Mouse (Mus musculus) layer of hippocampus, postnatal 14 days (tissue): ENCODE results near the gene C1qtnf6. TPM values are rescaled to one million over a fixed set of nuclear protein-coding genes. Genes with fewer than 3 reads are reported as not detected.

ENCODE experiments used
- DNase-seq, 2 experiments: peaks; one replicate each; pipeline ENCODE4 v3.0.0; 2021 to 2022; ENCODE audit warnings: low spot score in 2 of 2, mixed read lengths in 1 of 2
- long read RNA-seq, 2 experiments: library from polyadenylated mRNA; stranded (forward); transcript quantifications; one replicate each; pipeline ENCODE4 v2.0.0; 2021
- total RNA-seq, 2 experiments: library from RNA; stranded (reverse); gene quantifications; 2 replicates each; pipeline ENCODE4 v1.2.3; 2021

C1qtnf6 gene
- 10 to 100 TPM; 10.8 to 12.0 TPM for total RNA-seq
- long read RNA-seq, experiment 1, transcript C1qtnf6-201 (3 exons, 2,402 nt) = major isoform, 7 of 10 reads
- long read RNA-seq, experiment 1, partial matches to known transcripts = 0 of 10 reads
- long read RNA-seq, experiment 1, other reads (novel, unspliced or antisense) = 2 of 10 reads
- long read RNA-seq, experiment 2, partial matches to known transcripts = 2 of 8 reads
- long read RNA-seq, experiment 2, other reads (novel, unspliced or antisense) = 0 of 8 reads

DNA sequence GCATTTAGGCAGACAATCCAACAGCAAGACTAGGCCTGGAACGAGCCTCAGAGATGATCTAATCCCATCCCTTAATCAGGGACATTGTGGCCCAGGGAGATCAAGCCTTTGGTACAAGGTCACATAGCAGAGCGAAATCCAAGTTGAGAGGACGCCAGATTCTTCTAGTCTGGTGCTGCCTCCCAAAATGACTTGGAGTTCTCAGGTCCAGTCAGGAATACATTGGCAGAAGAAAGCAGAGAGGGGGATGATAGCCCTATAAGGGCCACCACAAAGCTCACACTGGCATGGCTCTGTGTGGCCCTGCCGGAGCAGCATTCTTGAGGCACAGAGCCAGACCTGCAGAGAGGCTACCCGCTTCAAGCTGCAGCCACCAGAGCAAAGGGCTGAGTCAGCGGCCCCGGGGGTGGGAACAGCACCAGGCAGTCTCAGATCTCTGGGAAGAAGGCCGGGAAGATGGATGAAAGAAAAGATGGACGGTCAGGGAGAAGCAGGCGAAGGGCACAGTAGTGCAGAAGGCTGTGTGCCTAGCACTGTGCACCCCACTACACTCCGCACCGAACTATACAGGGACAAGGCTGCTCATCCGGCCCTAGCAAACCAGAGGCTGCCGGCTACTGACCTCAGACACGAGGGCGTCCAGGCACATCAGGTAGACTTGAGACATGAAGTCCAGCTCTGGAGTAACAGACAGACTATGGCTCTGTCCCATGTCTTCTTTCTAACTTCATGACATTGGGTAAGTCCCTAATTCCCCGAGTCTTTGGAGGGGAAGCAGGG is at the start of gene C1qtnf6:
C1qtnf6 (minus strand) TSS at position 746 of the 780 bp plus-strand sequence.
- no peak for DNase-seq

- no peak for DNase-seq
These were observed 45.1 kb upstream of the C1qtnf6 start for GRCm38 (mm10) chr15:78576284-78576810.

DNA sequence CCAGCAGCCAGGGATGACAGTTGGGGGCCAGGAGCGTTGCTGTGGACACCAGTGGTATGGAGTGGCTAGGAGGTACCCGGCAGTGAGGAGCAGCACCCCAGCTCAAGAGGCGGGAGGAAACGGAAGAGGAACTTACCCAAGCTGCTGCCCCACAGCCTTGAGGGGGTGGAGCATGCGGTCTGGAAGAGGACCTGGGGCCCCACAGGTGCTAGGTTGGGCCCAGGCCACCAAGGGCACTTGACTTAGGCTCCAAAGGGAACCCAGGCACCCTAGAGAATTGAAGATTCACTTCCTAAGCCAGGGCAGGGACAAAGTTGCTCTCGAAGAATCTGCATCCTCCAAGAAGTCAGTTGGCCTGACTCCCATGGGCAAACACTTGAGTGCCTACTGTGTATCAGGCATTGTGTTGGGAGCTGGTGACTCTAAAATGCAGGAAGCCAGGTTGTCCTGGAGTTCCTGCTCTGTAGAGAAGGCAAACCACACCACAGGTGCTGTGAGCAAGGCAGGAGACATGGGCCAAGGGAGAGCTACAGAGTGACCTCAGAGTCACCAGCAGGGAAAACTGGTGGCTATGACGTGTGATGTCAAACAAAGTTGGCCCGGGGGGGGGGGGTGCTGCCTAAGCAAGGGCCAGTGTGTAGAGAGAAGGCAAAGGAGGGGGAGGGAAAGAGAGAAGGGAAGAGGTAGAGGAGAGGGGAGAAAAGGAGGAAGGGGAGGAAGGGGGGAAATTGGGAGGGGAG is 41.6 kb upstream of the C1qtnf6 start, which contains the start of gene Rac2:
Rac2 (minus strand) TSS at position 126 of the 740 bp plus-strand sequence.
- DNase-seq = no peak

GRCm38 (mm10) chr15:78572270-78572600 is 41.0 kb upstream of the C1qtnf6 start:
- no peak for DNase-seq

DNA sequence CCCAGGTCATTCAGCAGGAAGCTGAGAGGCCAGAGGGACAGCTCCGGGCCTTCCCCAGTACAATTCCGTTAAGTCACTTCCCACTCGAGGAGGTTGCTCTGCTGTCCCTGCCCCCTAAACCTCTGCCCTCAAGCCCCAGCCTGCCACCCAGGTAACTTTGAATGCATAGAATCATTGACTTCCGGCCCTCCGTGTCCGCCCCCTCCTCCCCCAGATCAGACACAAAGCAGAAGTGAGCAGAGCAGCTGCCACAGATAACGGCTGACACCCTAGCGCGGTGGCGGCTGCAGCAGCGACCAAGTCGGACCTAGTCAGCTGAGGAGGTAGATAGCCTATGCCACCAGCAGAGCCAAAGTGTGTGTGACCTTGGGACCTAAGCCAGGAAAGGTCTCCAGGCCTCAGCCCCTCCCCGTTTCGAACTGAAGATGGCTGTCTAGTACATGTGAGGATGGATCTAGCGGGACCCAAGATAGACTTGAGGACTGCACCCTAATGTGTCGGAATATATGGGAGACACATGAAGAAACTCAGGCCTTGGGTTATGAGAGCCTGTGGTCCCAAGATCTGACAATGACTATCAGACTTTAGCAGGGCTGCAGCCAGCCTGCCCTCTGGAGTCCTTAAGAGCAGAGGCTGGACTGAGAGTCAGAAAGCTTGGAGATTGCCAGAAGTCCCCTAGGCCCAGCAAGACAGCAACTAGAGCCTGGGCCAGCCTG is 40.5 kb upstream of the C1qtnf6 start:
- DNase-seq = no peak

- DNase-seq = no peak
These were observed 39.0 kb upstream of the C1qtnf6 start for GRCm38 (mm10) chr15:78570170-78570569.

DNA sequence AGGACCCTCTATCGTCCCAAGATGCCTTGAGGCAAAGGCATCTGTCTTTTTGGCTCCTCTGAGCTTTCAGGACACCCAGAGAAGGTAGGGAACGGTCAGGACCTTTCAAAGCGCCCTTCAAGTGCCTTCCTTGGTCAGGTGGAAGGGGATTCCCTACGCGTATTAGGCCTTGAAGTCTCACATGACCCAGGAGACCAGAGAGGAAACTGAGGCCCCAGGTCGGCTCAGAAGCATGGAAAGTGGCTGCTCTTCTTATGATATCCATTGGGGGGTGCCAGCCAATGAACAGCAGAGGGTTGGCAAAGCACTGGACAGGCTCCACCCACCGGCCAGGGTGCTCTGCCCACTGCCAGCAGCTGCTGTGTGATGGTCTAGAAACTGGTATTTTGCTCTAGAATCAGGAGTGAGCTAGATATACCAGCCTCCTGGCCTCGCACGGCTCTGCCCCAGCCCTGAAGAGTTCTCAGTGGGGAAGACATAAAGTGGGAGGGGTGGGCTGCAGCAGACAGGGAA is 36.4 kb upstream of the C1qtnf6 start:
- no peak for DNase-seq

DNA sequence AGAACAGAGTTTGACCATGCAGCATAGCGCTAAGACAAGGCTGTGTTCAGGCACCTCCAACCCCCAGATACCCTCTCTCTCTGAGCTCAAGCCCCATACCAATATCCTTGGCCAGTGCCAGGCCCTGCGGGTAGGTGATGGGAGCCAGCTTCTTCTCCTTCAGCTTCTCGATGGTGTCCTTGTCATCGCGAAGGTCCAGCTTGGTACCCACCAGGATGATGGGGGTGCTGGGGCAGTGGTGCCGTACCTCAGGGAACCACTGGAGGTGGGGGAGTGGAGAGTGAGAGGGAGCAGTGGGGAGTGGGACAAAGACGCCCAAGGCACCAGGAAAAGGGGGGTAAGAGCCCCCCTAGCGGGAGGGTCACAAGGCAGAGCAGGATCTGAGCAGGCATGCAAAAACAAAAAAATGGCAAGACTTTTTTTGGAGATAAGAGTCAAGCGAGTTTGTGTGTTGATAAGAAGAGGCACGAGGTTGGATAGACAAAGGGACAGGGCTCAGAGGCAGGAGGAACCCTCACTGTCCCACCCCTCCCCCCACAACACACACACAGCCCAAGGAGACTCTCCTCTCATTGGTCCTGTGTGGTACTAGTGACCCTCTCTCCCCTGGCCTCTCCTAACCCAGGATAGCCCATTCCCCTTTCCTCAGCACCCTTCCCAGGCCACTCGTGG is 33.7 kb upstream of the C1qtnf6 start:
- DNase-seq = no peak

DNA sequence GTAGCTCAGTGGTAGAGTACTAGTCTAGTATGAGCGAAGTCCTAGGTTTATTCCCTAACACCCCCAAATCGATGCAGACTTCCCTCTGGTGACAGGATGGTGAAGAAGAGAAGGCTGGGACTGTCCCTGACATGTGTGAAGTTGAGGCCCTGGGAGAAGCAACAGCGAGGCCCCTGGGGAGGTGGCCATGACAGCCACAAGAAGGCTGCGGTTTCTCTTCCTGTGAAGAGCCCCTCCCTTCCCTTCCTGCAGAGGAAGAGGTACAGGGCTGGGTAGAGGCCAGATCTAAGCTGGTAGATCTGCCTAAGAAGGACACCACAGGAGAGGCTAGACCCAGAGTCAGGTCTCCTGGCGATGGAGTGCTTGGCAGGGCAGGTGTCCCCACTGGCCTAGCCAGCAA is 32.7 kb upstream of the C1qtnf6 start:
- no peak for DNase-seq

DNA sequence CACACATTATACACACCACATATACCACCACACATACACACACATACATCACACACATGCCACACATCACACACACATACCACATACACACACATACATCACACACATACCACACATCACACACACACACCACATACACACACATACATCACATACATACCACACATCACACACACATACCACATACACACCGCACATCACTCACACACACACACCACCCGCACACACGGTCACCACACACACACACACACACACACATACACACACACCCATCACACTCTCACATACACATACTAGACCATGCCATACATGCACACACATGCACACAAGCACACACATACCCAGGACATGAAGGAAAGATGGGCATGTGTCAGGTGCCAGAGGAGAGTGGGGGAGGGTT is 32.1 kb upstream of the C1qtnf6 start:
- no peak for DNase-seq

DNA sequence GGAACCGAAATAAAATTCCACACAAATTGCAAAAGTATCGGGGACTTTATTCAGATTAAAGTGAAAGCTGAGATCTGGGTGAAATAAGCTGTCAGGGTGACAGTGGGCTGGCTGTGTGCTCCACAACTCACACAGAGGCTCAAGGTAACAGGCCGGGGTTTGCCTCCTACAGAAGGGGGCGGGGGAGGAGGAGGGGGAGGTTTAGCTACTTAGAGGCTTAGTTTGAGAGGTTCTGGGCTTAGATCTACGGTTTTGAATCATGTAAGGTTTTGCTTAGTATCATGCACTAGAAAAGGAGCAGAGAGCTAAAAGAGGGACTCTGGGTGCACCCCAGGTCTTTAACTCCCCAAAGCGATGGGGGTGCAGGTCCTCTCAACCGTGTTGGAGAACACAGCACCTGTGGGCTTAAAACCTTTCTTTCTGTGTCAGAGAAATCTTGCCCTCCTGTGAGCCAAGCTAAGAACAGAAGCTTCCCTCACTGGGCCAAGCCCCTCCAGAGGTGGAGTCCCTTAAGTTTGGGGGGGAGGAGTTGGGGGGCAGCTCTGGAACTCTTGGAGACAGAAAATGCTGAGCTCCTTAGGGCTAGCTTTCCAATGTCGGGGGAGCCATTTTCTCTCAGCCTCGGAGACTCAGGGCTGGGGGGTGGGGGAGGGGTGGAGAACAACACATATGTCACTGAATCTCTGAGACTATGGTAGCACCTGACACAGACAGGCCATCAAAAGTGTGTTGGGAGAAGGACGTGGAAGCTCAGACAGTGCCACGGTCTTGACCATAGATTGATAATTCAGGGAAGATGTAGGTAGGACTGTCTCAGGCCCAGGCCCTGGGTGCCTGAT is 28.1 kb upstream of the C1qtnf6 start:
- DNase-seq = no peak

DNA sequence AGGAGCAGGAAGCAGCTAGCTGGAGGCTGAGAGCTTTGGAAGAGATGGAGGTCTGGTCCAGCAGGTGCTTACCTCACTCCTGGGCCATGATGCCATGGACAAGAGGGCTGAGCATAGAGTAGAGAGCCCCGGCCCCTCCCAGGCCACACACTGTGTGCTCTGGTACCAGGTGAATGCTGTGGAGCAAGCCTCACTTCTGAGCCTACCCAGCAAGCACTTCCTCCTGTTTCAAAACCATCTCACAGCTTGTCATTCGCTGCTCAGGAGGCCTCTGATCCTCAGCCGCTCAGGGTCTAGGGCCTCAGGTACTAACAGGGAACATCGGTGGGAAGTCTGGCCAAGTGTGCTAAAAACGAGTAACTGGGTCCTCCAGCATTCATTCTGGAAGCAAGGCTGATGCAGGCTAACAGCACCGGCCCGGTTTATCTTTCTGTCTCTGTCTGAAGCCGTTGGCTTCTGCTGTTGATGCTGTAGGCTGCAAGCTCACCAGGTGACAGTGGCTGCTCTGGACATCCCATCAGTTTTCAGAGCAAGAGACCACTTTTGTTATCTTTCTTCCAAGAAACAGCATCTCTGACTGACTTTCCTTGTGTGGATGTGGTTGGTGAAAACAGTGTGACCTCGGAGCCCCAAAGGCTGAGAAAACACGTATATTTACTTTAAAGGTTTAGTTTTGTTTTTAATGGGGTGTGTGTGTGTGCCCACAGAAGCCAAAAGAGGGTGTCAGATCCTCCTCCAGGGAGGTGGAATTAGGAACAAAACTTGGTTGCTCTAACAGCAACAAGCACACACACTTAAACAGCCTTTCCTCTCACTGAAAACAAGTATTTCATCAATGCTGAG is 26.7 kb upstream of the C1qtnf6 start:
- no peak for DNase-seq

- DNase-seq = no peak
These were observed 23.5 kb upstream of the C1qtnf6 start for GRCm38 (mm10) chr15:78554545-78555313.

GRCm38 (mm10) chr15:78549189-78549734 is 18.0 kb upstream of the C1qtnf6 start:
- DNase-seq = no peak

GRCm38 (mm10) chr15:78548711-78549110 is 17.5 kb upstream of the C1qtnf6 start:
- DNase-seq = no peak

GRCm38 (mm10) chr15:78548336-78548665 is 17.1 kb upstream of the C1qtnf6 start:
- DNase-seq = no peak
